Mouse (Mus musculus) heart, embryonic 14.5 days (tissue): ENCODE measurements around the gene Cbx5. TPM values are rescaled to one million over a fixed set of nuclear protein-coding genes. Genes with fewer than 3 reads are reported as not detected.
"Not testable (repeated sequence)": the region's sequence is repeated elsewhere in the genome, so short reads cannot be mapped to it uniquely, and the experiment has no call there.

Experiments
- ATAC-seq: fragments of 200-750 bp; cut with Nextera tagmentation; 2 replicates; pipeline ENCODE4 v1.8.0; 2017; ENCODE audit warnings: low read depth, moderate TSS enrichment; ENCODE audit not compliant: insufficient number of reproducible peaks, insufficient read depth, low FRiP score
- H3K27ac ChIP-seq, 2 experiments: fragments of 200-500 bp in 1 of 2; fragments of 300-500 bp in 1 of 2; sonication (generic) in 1 of 2; replicated peaks in 1 of 2; 2 replicates each; pipeline ENCODE4 v1.5.1; 2012 to 2014; ENCODE audit warnings: low read depth in 2 of 2, low read length in 2 of 2, control low read depth in 1 of 2, mild to moderate bottlenecking in 1 of 2, mixed read lengths in 1 of 2; ENCODE audit not compliant: control insufficient read depth in 1 of 2, insufficient read depth in 1 of 2
- H3K27me3 ChIP-seq: fragments of 300-500 bp; sonication (generic); 2 replicates; pipeline ENCODE4 v1.6.1; 2014; ENCODE audit warnings: mild to moderate bottlenecking, low read length, control low read depth; ENCODE audit not compliant: control insufficient read depth, insufficient read depth
- H3K36me3 ChIP-seq: fragments of 300-500 bp; sonication (generic); 2 replicates; pipeline ENCODE4 v1.6.1; 2014; ENCODE audit warnings: mild to moderate bottlenecking, control low read depth, low read length, mixed read lengths; ENCODE audit not compliant: control insufficient read depth, insufficient read depth
- H3K4me1 ChIP-seq, 2 experiments: fragments of 200-500 bp in 1 of 2; fragments of 300-500 bp in 1 of 2; sonication (generic) in 1 of 2; 2 replicates each; pipeline ENCODE4 v1.6.1; 2012 to 2014; ENCODE audit warnings: low read length in 2 of 2, control low read depth in 1 of 2, mixed read lengths in 1 of 2; ENCODE audit not compliant: control insufficient read depth in 2 of 2, insufficient read depth in 2 of 2
- H3K4me2 ChIP-seq: fragments of 300-500 bp; sonication (generic); 2 replicates; pipeline ENCODE4 v1.6.1; 2014; ENCODE audit warnings: mild to moderate bottlenecking, low read length
- H3K4me3 ChIP-seq, 2 experiments: fragments of 200-500 bp in 1 of 2; fragments of 300-500 bp in 1 of 2; sonication (generic) in 1 of 2; 2 replicates each; pipeline ENCODE4 v1.5.1; 2012 to 2014; ENCODE audit warnings: low read length in 2 of 2, mild to moderate bottlenecking in 2 of 2, control low read depth in 1 of 2, low read depth in 1 of 2, moderate library complexity in 1 of 2; ENCODE audit not compliant: control insufficient read depth in 1 of 2, insufficient read depth in 1 of 2
- H3K9ac ChIP-seq: fragments of 300-500 bp; sonication (generic); 2 replicates; pipeline ENCODE4 v1.6.1; 2014; ENCODE audit warnings: mild to moderate bottlenecking, low read length
- H3K9me3 ChIP-seq: fragments of 300-500 bp; sonication (generic); 2 replicates; pipeline ENCODE4 v1.6.1; 2016; ENCODE audit warnings: low read length, control low read depth; ENCODE audit not compliant: control insufficient read depth
- WGBS: fragments of 180-500 bp; shearing (Covaris S2); extraction: QIAGEN DNeasy Blood & Tissue Kit; methylation state at CpG from one replicate; pipeline ENCODE4 v1.1.7; 2014; 5-methylcytosine and 5-hydroxymethylcytosine counted together
- polyA plus RNA-seq: library from polyadenylated mRNA; unstranded; fragments of >200 nt; fragmentation: Nextera tagmentation; extraction: Ambion mirVana; gene quantifications from 2 replicates; pipeline ENCODE4 v1.2.1, GENCODE M21; 2014

Cbx5 gene
- polyA plus RNA-seq, 1 experiment from 2014 or later: 105 TPM

- H3K4me1 ChIP-seq, H3K4me3 ChIP-seq, H3K4me2 ChIP-seq, H3K27me3 ChIP-seq, H3K9me3 ChIP-seq, H3K27ac ChIP-seq, H3K9ac ChIP-seq, ATAC-seq: not testable (repeated sequence)
- WGBS: 81% methylated on average over 6 of the region's 6 CpGs
- peaks cover 46% of the 10 kb centered on the region for H3K36me3 ChIP-seq
These were observed 9.9 kb upstream of the Cbx5 start for GRCm38 (mm10) chr15:103249511-103249910.

- H3K4me2 ChIP-seq: no peak overlapping the region
These were observed 9.0 kb upstream of the Cbx5 start for GRCm38 (mm10) chr15:103248401-103249313.

GRCm38 (mm10) chr15:103247782-103248400 lies 8.3 kb upstream of the Cbx5 start:
- Histone ChIP-seq H3K4me1 (peaks cover 2 to 16% of the 10 kb centered on the region in 2 experiments), H3K4me2 (no peak overlapping the region), H3K36me3 (peaks cover 59% of the 10 kb centered on the region), H3K9ac (no peak overlapping the region), H3K27me3 (no peaks in the 10 kb centered on the region), H3K4me3 (no peak overlapping the region), H3K9me3 (no peaks in the 10 kb centered on the region), H3K27ac (no peak overlapping the region; a peak in 1 of 4 replicates)
- ATAC-seq: no peak

More at GRCm38 (mm10) chr15:103248401-103249313, 9.0 kb upstream of the Cbx5 start:
- H3K27me3 ChIP-seq: no peaks in the 10 kb centered on the region
- no peak for ATAC-seq
- H3K4me3 ChIP-seq: no peak overlapping the region
- 81% methylated on average over 28 of the region's 28 CpGs for WGBS
- peaks cover 52% of the 10 kb centered on the region for H3K36me3 ChIP-seq
- no peak overlapping the region for H3K9ac ChIP-seq
- H3K27ac ChIP-seq: no peak overlapping the region
- peaks cover 0 to 9% of the 10 kb centered on the region in 2 experiments; a peak in 2 of 4 replicates for H3K4me1 ChIP-seq
- H3K9me3 ChIP-seq: no peaks in the 10 kb centered on the region

GRCm38 (mm10) chr15:103247078-103247781 lies 7.6 kb upstream of the Cbx5 start:
- Histone ChIP-seq H3K9ac (no peak overlapping the region), H3K4me1 (peaks cover 5 to 23% of the 10 kb centered on the region in 2 experiments), H3K4me3 (no peak overlapping the region), H3K36me3 (peaks cover 66% of the 10 kb centered on the region), H3K27me3 (no peaks in the 10 kb centered on the region), H3K4me2 (no peak overlapping the region), H3K9me3 (no peaks in the 10 kb centered on the region), H3K27ac (no peak overlapping the region; a peak in 1 of 4 replicates)
- ATAC-seq: no peak
- WGBS: 89% methylated on average over 9 of the region's 9 CpGs

- Histone ChIP-seq H3K27ac (no peak overlapping the region), H3K9ac (no peak overlapping the region), H3K9me3 (no peaks in the 10 kb centered on the region), H3K4me1 (peaks cover 6 to 27% of the 10 kb centered on the region in 2 experiments), H3K27me3 (no peaks in the 10 kb centered on the region), H3K4me2 (no peak overlapping the region), H3K36me3 (peaks cover 80% of the 10 kb centered on the region), H3K4me3 (no peak overlapping the region)
- ATAC-seq: no peak
- WGBS: 30% methylated on average over 6 of the region's 6 CpGs
These were observed 6.0 kb upstream of the Cbx5 start for GRCm38 (mm10) chr15:103245616-103246015.

- peak overlapping the region; percentile 64 for H3K9ac ChIP-seq
- H3K9me3 ChIP-seq: no peaks in the 10 kb centered on the region
- no peak for ATAC-seq
- peak overlapping the region in 1 of 2 experiments; percentile 9; a peak in 1 of 4 replicates for H3K27ac ChIP-seq
- peak overlapping the region; percentile 86 for H3K4me2 ChIP-seq
- no peaks in the 10 kb centered on the region for H3K27me3 ChIP-seq
- WGBS: 66% methylated on average over 8 of the region's 8 CpGs
- H3K36me3 ChIP-seq: peaks cover 66% of the 10 kb centered on the region
- peak overlapping the region in 1 of 2 experiments; percentile 80; a peak in 2 of 4 replicates for H3K4me3 ChIP-seq
- peaks cover 6 to 36% of the 10 kb centered on the region in 2 experiments for H3K4me1 ChIP-seq
These were observed 3.3 kb upstream of the Cbx5 start for GRCm38 (mm10) chr15:103242885-103243284.
